Mouse (Mus musculus): Measurements from ENCODE around the gene Acsl3. TPM values are rescaled to one million over a fixed set of nuclear protein-coding genes. Genes with fewer than 3 reads are reported as not detected.

Gene Acsl3
- polyA plus RNA-seq, 1 experiment from 2014 or later = 87.1 TPM

GRCm38 (mm10) chr1:78647317-78647885 lies 10.2 kb upstream of the Acsl3 start:
- no peaks in the 10 kb centered on the region for H3K27me3 ChIP-seq (ENCODE audit: control insufficient read depth, insufficient read depth, low read length)

GRCm38 (mm10) chr1:78649269-78650061 lies 8.2 kb upstream of the Acsl3 start:
- no peak overlapping the region for H3K4me3 ChIP-seq (ENCODE audit: low read length)
- no peaks in the 10 kb centered on the region for H3K36me3 ChIP-seq (ENCODE audit: control insufficient read depth, insufficient read depth)
- no peak overlapping the region for H3K27ac ChIP-seq (ENCODE audit: low read length)
- no peak overlapping the region for H3K4me2 ChIP-seq (ENCODE audit: low read depth, low read length)
- no peak for ATAC-seq (replicated peaks; ENCODE audit: extremely low read depth, insufficient read depth, low FRiP score)
- H3K9me3 ChIP-seq (replicated peaks; ENCODE audit: control insufficient read depth, low read length) = no peaks in the 10 kb centered on the region
- WGBS = 57% methylated on average over 6 of the region's 6 CpGs
- H3K27me3 ChIP-seq (ENCODE audit: control insufficient read depth, insufficient read depth, low read length) = no peaks in the 10 kb centered on the region
- peaks cover 5% of the 10 kb centered on the region for H3K4me1 ChIP-seq (ENCODE audit: control insufficient read depth, insufficient read depth, low read length)
- no peak overlapping the region for H3K9ac ChIP-seq (ENCODE audit: low read length)

More at GRCm38 (mm10) chr1:78647317-78647885, 10.2 kb upstream of the Acsl3 start:
- Histone ChIP-seq H3K9me3 (replicated peaks; ENCODE audit: control insufficient read depth, low read length) (0 out of 2 replicates have a peak, but pooled peaks cover 2% of the 10 kb centered on the region), H3K4me1 (ENCODE audit: control insufficient read depth, insufficient read depth, low read length) (peaks cover 5% of the 10 kb centered on the region), H3K4me2 (ENCODE audit: low read depth, low read length) (no peak overlapping the region), H3K36me3 (ENCODE audit: control insufficient read depth, insufficient read depth) (no peaks in the 10 kb centered on the region), H3K4me3 (ENCODE audit: low read length) (no peak overlapping the region), H3K9ac (ENCODE audit: low read length) (no peak overlapping the region), H3K27ac (ENCODE audit: low read length) (no peak overlapping the region)
- ATAC-seq (replicated peaks; ENCODE audit: extremely low read depth, insufficient read depth, low FRiP score) = no peak
- 47% methylated on average over 8 of the region's 8 CpGs for WGBS

- WGBS = 12% methylated on average over 2 of the region's 2 CpGs
- no peak for ATAC-seq (replicated peaks; ENCODE audit: extremely low read depth, insufficient read depth, low FRiP score)
- H3K4me3 ChIP-seq (ENCODE audit: low read length) = no peak overlapping the region
- no peaks in the 10 kb centered on the region for H3K9me3 ChIP-seq (replicated peaks; ENCODE audit: control insufficient read depth, low read length)
- no peak overlapping the region for H3K9ac ChIP-seq (ENCODE audit: low read length)
- no peaks in the 10 kb centered on the region for H3K36me3 ChIP-seq (ENCODE audit: control insufficient read depth, insufficient read depth)
- H3K27ac ChIP-seq (ENCODE audit: low read length) = peak overlapping the region; percentile 63
- peaks cover 25% of the 10 kb centered on the region for H3K4me1 ChIP-seq (ENCODE audit: control insufficient read depth, insufficient read depth, low read length)
- H3K27me3 ChIP-seq (ENCODE audit: control insufficient read depth, insufficient read depth, low read length) = no peaks in the 10 kb centered on the region
- H3K4me2 ChIP-seq (ENCODE audit: low read depth, low read length) = no peak overlapping the region; the same call in 1 of the 2 replicates
These were observed 1.2 kb upstream of the Acsl3 start for GRCm38 (mm10) chr1:78656472-78656871.

- Histone ChIP-seq H3K4me1 (ENCODE audit: control insufficient read depth, insufficient read depth, low read length) (peaks cover 27% of the 10 kb centered on the region), H3K4me2 (ENCODE audit: low read depth, low read length) (peak overlapping the region; percentile 80), H3K27me3 (ENCODE audit: control insufficient read depth, insufficient read depth, low read length) (no peaks in the 10 kb centered on the region), H3K36me3 (ENCODE audit: control insufficient read depth, insufficient read depth) (no peaks in the 10 kb centered on the region), H3K9ac (ENCODE audit: low read length) (peak overlapping the region; percentile 76), H3K27ac (ENCODE audit: low read length) (peak overlapping the region; percentile 81), H3K4me3 (ENCODE audit: low read length) (peak overlapping the region; percentile 97), H3K9me3 (replicated peaks; ENCODE audit: control insufficient read depth, low read length) (no peaks in the 10 kb centered on the region)
- 27% methylated on average over 22 of the region's 22 CpGs for WGBS
- no peak for ATAC-seq (replicated peaks; ENCODE audit: extremely low read depth, insufficient read depth, low FRiP score)
These were observed 500 bp upstream of the Acsl3 start for GRCm38 (mm10) chr1:78657021-78657629.

GRCm38 (mm10) chr1:78658441-78659269 lies 1.0 kb downstream of the Acsl3 start:
- 2% methylated on average over 20 of the region's 20 CpGs for WGBS
- peaks cover 33% of the 10 kb centered on the region for H3K4me1 ChIP-seq (ENCODE audit: control insufficient read depth, insufficient read depth, low read length)
- 0 out of 2 replicates have a peak, but pooled peaks have one; percentile 8 for ATAC-seq (replicated peaks; ENCODE audit: extremely low read depth, insufficient read depth, low FRiP score)

GRCm38 (mm10) chr1:78659270-78659823 lies 1.7 kb downstream of the Acsl3 start:
- Histone ChIP-seq H3K9ac (ENCODE audit: low read length) (peak overlapping the region; percentile 99), H3K9me3 (replicated peaks; ENCODE audit: control insufficient read depth, low read length) (no peaks in the 10 kb centered on the region), H3K4me1 (ENCODE audit: control insufficient read depth, insufficient read depth, low read length) (peaks cover 33% of the 10 kb centered on the region), H3K27ac (ENCODE audit: low read length) (peak overlapping the region; percentile 89), H3K27me3 (ENCODE audit: control insufficient read depth, insufficient read depth, low read length) (no peaks in the 10 kb centered on the region), H3K4me3 (ENCODE audit: low read length) (peak overlapping the region; percentile 97), H3K4me2 (ENCODE audit: low read depth, low read length) (peak overlapping the region; percentile 73), H3K36me3 (ENCODE audit: control insufficient read depth, insufficient read depth) (peaks cover 2% of the 10 kb centered on the region)
- ATAC-seq (replicated peaks; ENCODE audit: extremely low read depth, insufficient read depth, low FRiP score) = no peak
- WGBS = 28% methylated on average over 4 of the region's 4 CpGs

More at GRCm38 (mm10) chr1:78658441-78659269, 1.0 kb downstream of the Acsl3 start:
- H3K4me3 ChIP-seq (ENCODE audit: low read length) = peak overlapping the region; percentile 97
- no peaks in the 10 kb centered on the region for H3K9me3 ChIP-seq (replicated peaks; ENCODE audit: control insufficient read depth, low read length)
- H3K36me3 ChIP-seq (ENCODE audit: control insufficient read depth, insufficient read depth) = no peaks in the 10 kb centered on the region
- H3K27ac ChIP-seq (ENCODE audit: low read length) = peak overlapping the region; percentile 89
- peak overlapping the region; percentile 73 for H3K4me2 ChIP-seq (ENCODE audit: low read depth, low read length)
- peak overlapping the region; percentile 99 for H3K9ac ChIP-seq (ENCODE audit: low read length)
- no peaks in the 10 kb centered on the region for H3K27me3 ChIP-seq (ENCODE audit: control insufficient read depth, insufficient read depth, low read length)

GRCm38 (mm10) chr1:78664326-78664725 lies 6.7 kb downstream of the Acsl3 start:
- Histone ChIP-seq H3K9ac (ENCODE audit: low read length) (no peak overlapping the region), H3K36me3 (ENCODE audit: control insufficient read depth, insufficient read depth) (peaks cover 21% of the 10 kb centered on the region), H3K9me3 (replicated peaks; ENCODE audit: control insufficient read depth, low read length) (no peaks in the 10 kb centered on the region), H3K4me2 (ENCODE audit: low read depth, low read length) (no peak overlapping the region), H3K4me1 (ENCODE audit: control insufficient read depth, insufficient read depth, low read length) (peaks cover 24% of the 10 kb centered on the region), H3K4me3 (ENCODE audit: low read length) (no peak overlapping the region), H3K27me3 (ENCODE audit: control insufficient read depth, insufficient read depth, low read length) (no peaks in the 10 kb centered on the region), H3K27ac (ENCODE audit: low read length) (no peak overlapping the region)
- WGBS = 62% methylated on average over 4 of the region's 4 CpGs
- no peak for ATAC-seq (replicated peaks; ENCODE audit: extremely low read depth, insufficient read depth, low FRiP score)

GRCm38 (mm10) chr1:78665954-78666499 lies 8.4 kb downstream of the Acsl3 start:
- H3K27ac ChIP-seq (ENCODE audit: low read length) = no peak overlapping the region
- no peaks in the 10 kb centered on the region for H3K27me3 ChIP-seq (ENCODE audit: control insufficient read depth, insufficient read depth, low read length)
- no peak overlapping the region for H3K9ac ChIP-seq (ENCODE audit: low read length)
- no peak overlapping the region for H3K4me2 ChIP-seq (ENCODE audit: low read depth, low read length)
- 92% methylated on average over 9 of the region's 9 CpGs for WGBS
- ATAC-seq (replicated peaks; ENCODE audit: extremely low read depth, insufficient read depth, low FRiP score) = no peak
- H3K9me3 ChIP-seq (replicated peaks; ENCODE audit: control insufficient read depth, low read length) = no peaks in the 10 kb centered on the region
- H3K4me1 ChIP-seq (ENCODE audit: control insufficient read depth, insufficient read depth, low read length) = peaks cover 12% of the 10 kb centered on the region
- H3K36me3 ChIP-seq (ENCODE audit: control insufficient read depth, insufficient read depth) = peaks cover 21% of the 10 kb centered on the region
- H3K4me3 ChIP-seq (ENCODE audit: low read length) = no peak overlapping the region
